Mouse (Mus musculus) hindbrain, embryonic 13.5 days (tissue): Measurements from ENCODE around the gene Adamtsl1. TPM values are rescaled to one million over a fixed set of nuclear protein-coding genes. Genes with fewer than 3 reads are reported as not detected.

Experiments
- ATAC-seq: fragments of 200-750 bp; cut with Nextera tagmentation; 2 replicates; pipeline ENCODE4 v1.8.0; 2017; ENCODE audit warnings: moderate TSS enrichment; ENCODE audit not compliant: low FRiP score
- H3K27ac ChIP-seq: fragments of 300-500 bp; sonication (generic); 2 replicates; pipeline ENCODE4 v1.5.1; 2015; ENCODE audit warnings: inconsistent platforms, mild to moderate bottlenecking, moderate library complexity
- H3K27me3 ChIP-seq: fragments of 300-500 bp; sonication (generic); 2 replicates; pipeline ENCODE4 v1.6.1; 2015; ENCODE audit warnings: mild to moderate bottlenecking, inconsistent platforms
- H3K36me3 ChIP-seq: fragments of 300-500 bp; sonication (generic); 2 replicates; pipeline ENCODE4 v1.6.1; 2015; ENCODE audit warnings: mild to moderate bottlenecking, inconsistent platforms
- H3K4me1 ChIP-seq: fragments of 300-500 bp; sonication (generic); replicated peaks from 2 replicates; pipeline ENCODE4 v1.6.1; 2015; ENCODE audit warnings: inconsistent platforms
- H3K4me2 ChIP-seq: fragments of 300-500 bp; sonication (generic); 2 replicates; pipeline ENCODE4 v1.6.1; 2015; ENCODE audit warnings: inconsistent platforms, mild to moderate bottlenecking, moderate library complexity
- H3K4me3 ChIP-seq: fragments of 300-500 bp; sonication (generic); 2 replicates; pipeline ENCODE4 v1.5.1; 2015; ENCODE audit warnings: mild to moderate bottlenecking, inconsistent platforms
- H3K9ac ChIP-seq: fragments of 300-500 bp; sonication (generic); 2 replicates; pipeline ENCODE4 v1.6.1; 2015; ENCODE audit warnings: mild to moderate bottlenecking, inconsistent platforms
- H3K9me3 ChIP-seq: fragments of 300-500 bp; sonication (generic); 2 replicates; pipeline ENCODE4 v1.6.1; 2016; ENCODE audit warnings: inconsistent platforms
- WGBS: fragments of 180-500 bp; shearing (Covaris S2); methylation state at CpG from one replicate; pipeline ENCODE4 v1.1.7; 2015; 5-methylcytosine and 5-hydroxymethylcytosine counted together
- polyA plus RNA-seq: library from polyadenylated mRNA; unstranded; fragments of >200 nt; fragmentation: Nextera tagmentation; extraction: Ambion mirVana; gene quantifications from 2 replicates; pipeline ENCODE4 v1.2.1, GENCODE M21; 2015

Adamtsl1 gene
- polyA plus RNA-seq, 1 experiment from 2014 or later: 11.6 TPM

DNA sequence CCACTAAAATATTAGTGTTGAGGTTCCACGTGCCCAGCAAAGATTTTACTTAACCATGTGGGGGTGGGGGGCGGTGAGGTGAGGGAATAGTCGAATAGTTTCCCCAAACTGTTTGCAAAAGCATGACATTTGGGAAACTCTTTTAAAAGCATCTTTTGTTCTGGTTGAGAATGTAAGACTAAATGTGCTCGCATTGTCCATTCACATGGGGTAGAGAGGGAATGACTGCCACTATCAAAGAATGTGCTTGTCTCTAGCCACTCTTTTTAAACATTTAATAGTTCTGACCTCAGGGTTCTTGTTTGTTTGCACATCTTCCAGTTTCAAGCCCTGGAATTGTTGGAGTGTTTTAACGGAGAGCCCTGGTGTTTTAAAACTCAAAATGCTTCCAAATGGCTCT lies 764.6 kb downstream of the Adamtsl1 start:
- H3K27ac ChIP-seq: no peak overlapping the region
- no peak overlapping the region for H3K9ac ChIP-seq
- H3K4me1 ChIP-seq: peaks cover 19% of the 10 kb centered on the region
- H3K36me3 ChIP-seq: no peaks in the 10 kb centered on the region
- no peak overlapping the region for H3K4me2 ChIP-seq
- H3K4me3 ChIP-seq: no peak overlapping the region
- WGBS: 30% methylated on average over 5 of the region's 5 CpGs
- ATAC-seq: no peak
- no peaks in the 10 kb centered on the region for H3K9me3 ChIP-seq
- peaks cover 6% of the 10 kb centered on the region; the same call in 1 of the 2 replicates for H3K27me3 ChIP-seq

DNA sequence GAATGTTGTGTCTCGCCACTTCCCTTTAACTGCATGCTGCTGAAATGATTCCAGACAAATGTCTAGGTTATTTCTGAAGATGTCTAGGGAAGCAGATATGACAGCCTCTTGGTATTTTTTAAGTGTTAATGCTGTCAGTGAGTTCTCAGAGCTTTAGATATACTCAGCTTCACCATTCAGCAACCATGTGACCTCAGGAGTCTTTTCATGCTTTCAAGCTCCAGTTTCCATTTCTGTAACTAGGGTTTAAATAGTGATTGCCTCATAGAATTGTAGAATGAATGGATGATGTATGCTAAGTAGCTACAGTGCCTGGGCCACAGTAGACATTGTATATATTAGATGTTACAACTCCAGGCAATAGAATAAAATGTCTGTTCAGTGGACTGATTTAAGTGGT lies 772.6 kb downstream of the Adamtsl1 start:
- ATAC-seq: no peak
- Histone ChIP-seq H3K27me3 (no peaks in the 10 kb centered on the region), H3K4me1 (no peaks in the 10 kb centered on the region), H3K27ac (no peak overlapping the region), H3K4me3 (no peak overlapping the region), H3K9me3 (no peaks in the 10 kb centered on the region), H3K9ac (no peak overlapping the region), H3K4me2 (no peak overlapping the region), H3K36me3 (no peaks in the 10 kb centered on the region)
- WGBS: 82% methylated on average over 1 of the region's 1 CpGs

DNA sequence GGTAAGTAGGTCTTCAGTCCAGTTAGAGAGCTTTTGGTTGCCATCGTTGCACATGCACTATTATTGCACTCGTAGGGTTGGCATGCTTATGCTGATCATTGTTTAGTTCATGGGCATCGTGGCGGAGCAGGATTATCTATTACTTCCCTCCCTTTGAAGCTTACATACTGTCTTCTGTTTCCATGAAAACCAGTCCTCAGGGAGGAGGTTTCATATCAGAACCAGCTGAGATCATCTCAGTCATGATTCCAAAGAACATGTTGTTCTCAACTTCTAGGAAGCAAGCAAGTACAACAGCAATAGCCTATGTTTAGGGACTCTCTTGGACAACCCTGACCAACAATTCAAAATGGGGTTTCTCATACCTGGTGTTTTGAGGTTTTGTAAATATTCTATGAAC lies 774.3 kb downstream of the Adamtsl1 start:
- no peak overlapping the region for H3K4me3 ChIP-seq
- H3K9ac ChIP-seq: no peak overlapping the region
- H3K27me3 ChIP-seq: no peaks in the 10 kb centered on the region
- H3K4me2 ChIP-seq: no peak overlapping the region
- no peaks in the 10 kb centered on the region for H3K4me1 ChIP-seq
- no peak overlapping the region for H3K27ac ChIP-seq
- no peaks in the 10 kb centered on the region for H3K36me3 ChIP-seq
- no peak for ATAC-seq
- 95% methylated on average over 4 of the region's 4 CpGs for WGBS
- H3K9me3 ChIP-seq: no peaks in the 10 kb centered on the region

DNA sequence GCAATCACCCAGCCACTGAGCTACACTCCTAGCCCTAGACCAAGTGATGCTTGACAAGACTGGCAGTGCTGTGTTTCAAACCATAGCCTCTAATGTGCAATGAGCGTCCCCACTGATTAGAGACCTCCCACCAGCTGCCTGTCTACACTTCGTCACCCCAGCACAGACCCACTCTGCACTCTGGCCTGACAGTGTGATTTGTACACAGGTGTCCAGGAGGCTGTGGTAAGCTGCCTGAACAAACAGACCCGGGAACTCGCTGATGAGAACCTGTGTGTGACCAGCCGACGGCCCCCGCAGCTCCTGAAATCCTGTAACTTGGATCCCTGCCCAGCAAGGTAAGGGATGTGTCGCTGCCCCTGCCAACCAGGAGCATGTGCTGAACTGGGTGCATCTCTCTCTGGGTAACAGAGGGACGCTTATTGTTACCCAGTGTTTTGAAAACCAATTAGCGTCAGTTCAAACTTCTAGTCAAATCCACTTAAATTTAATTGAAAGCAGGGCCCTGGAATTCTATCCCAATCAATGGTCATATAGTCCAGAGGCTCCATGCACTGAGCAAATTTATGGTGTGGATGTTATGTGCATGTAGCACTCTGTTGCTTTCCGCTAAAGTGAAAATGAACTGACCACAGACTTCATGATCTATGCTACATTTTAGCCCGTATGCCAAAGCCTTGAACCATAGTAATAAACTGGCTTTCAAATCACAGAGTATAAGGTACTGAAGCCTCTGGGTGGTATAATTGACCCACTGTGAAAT lies 775.7 kb downstream of the Adamtsl1 start:
- no peaks in the 10 kb centered on the region for H3K9me3 ChIP-seq
- H3K27me3 ChIP-seq: no peaks in the 10 kb centered on the region
- WGBS: 74% methylated on average over 12 of the region's 12 CpGs
- ATAC-seq: no peak
- no peak overlapping the region for H3K27ac ChIP-seq
- H3K36me3 ChIP-seq: no peaks in the 10 kb centered on the region
- no peak overlapping the region for H3K9ac ChIP-seq
- no peak overlapping the region for H3K4me3 ChIP-seq
- H3K4me1 ChIP-seq: no peaks in the 10 kb centered on the region
- no peak overlapping the region for H3K4me2 ChIP-seq

DNA sequence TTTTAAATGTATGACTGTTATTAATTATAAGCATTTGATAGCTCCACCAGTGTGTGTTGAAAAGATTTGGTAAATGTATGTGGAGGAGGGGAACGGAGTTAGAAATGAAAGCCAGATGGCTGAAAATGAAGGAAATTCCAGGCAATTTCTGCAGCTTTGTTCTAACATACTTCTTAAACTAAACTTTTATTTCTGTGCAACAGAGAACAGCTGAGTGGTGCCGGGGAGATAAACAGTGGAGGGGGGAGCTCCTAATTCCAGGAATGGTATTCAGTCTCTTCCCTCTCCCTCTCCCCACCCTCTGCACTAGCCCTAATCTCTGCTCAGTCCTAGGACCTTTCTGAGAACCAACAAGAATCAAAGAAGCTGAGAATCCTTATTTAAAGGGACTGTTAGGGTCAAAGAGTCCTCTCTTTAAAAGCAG lies 780.9 kb downstream of the Adamtsl1 start:
- WGBS: 66% methylated on average over 2 of the region's 2 CpGs
- H3K4me2 ChIP-seq: no peak overlapping the region
- H3K36me3 ChIP-seq: no peaks in the 10 kb centered on the region
- H3K9ac ChIP-seq: no peak overlapping the region
- ATAC-seq: no peak
- H3K4me1 ChIP-seq: no peaks in the 10 kb centered on the region
- H3K4me3 ChIP-seq: no peak overlapping the region
- no peaks in the 10 kb centered on the region for H3K27me3 ChIP-seq
- no peak overlapping the region for H3K27ac ChIP-seq
- H3K9me3 ChIP-seq: no peaks in the 10 kb centered on the region

DNA sequence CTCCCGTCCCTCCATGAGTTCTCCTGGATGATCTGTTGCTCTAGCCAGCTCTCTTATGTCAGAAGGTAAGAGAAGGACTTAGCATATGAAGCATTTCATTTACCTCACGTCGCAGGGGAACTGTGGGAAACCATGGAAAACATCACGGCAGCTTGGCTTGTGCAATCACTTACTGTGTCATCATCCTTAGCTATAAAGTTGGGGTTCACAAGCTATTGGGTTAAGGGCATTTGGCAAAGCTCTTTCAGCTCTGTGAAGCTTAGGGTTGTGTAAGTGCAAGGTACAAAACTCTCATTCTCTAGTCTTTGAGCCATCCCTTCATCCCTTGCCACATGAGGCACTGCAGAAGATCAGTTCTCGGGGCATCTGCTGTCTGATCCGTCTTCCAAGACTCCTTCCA lies 787.5 kb downstream of the Adamtsl1 start:
- no peaks in the 10 kb centered on the region for H3K4me1 ChIP-seq
- H3K4me3 ChIP-seq: no peak overlapping the region
- WGBS: 91% methylated on average over 6 of the region's 6 CpGs
- no peak overlapping the region for H3K9ac ChIP-seq
- H3K4me2 ChIP-seq: no peak overlapping the region
- no peaks in the 10 kb centered on the region for H3K9me3 ChIP-seq
- no peaks in the 10 kb centered on the region for H3K36me3 ChIP-seq
- H3K27ac ChIP-seq: no peak overlapping the region
- no peak for ATAC-seq
- no peaks in the 10 kb centered on the region for H3K27me3 ChIP-seq

DNA sequence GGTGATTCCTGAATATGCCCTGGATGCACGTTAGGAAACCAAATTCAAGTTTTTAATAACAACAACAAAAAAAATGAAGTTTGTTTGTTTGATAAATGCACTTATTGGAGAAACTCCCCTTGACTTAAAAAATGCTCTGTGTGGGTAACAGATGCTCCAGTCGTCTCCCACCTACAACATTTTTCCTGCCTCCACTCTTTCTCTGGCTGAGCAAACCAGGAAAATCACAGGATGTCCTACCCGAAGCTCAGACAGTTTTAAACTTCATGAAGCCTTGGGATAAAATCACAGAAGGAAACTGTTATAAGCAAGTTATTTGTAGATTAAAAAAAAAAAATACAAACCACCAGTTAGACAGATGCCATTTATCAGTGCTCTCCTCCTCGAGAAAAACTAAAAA lies 788.1 kb downstream of the Adamtsl1 start:
- no peak for ATAC-seq
- H3K4me1 ChIP-seq: no peaks in the 10 kb centered on the region
- 82% methylated on average over 4 of the region's 4 CpGs for WGBS
- no peak overlapping the region for H3K4me2 ChIP-seq
- no peaks in the 10 kb centered on the region for H3K9me3 ChIP-seq
- no peak overlapping the region for H3K4me3 ChIP-seq
- no peaks in the 10 kb centered on the region for H3K27me3 ChIP-seq
- H3K27ac ChIP-seq: no peak overlapping the region
- no peak overlapping the region for H3K9ac ChIP-seq
- no peaks in the 10 kb centered on the region for H3K36me3 ChIP-seq

DNA sequence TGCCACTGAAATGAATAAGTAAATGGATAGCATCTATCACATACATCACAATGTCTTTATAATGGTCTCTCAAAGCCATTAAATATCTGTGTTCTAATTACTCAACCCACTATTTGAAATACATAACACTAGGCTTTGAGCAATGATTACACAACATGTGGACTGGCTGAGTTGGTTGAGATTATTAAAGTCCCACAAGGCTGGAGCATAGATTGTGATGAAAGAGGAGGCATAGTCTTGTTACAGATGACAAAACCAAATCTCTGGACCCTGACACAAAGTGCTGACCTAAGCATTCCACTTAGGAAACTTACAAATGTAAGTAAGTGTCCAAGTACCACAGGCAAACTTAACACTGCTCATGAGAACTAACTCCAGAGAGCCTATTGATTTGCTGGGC lies 792.8 kb downstream of the Adamtsl1 start:
- no peak overlapping the region for H3K4me3 ChIP-seq
- ATAC-seq: no peak
- H3K27ac ChIP-seq: no peak overlapping the region
- H3K9me3 ChIP-seq: no peaks in the 10 kb centered on the region
- no peak overlapping the region for H3K9ac ChIP-seq
- H3K27me3 ChIP-seq: no peaks in the 10 kb centered on the region
- H3K36me3 ChIP-seq: no peaks in the 10 kb centered on the region
- H3K4me2 ChIP-seq: no peak overlapping the region
- H3K4me1 ChIP-seq: no peaks in the 10 kb centered on the region

DNA sequence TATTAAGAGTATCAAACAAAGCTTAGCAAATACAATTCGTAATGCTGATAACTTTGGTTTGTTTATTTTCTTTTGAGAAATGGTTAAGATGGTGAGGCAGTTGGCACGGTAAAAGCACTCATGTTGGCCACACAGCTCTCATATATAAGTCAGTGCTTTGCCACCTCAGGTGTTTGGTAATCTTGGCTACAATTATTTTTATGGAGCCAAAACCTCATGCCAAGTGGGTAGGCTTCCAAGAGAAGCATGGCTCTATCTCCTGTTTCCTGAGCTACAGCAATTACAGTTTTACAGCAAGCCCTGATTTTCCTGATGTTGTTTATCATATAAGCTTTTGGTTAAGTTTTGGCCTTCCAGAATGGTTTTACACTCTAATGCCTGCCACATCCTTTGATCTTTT lies 795.2 kb downstream of the Adamtsl1 start:
- Histone ChIP-seq H3K9ac (no peak overlapping the region), H3K4me3 (no peak overlapping the region), H3K27me3 (no peaks in the 10 kb centered on the region), H3K27ac (no peak overlapping the region), H3K9me3 (no peaks in the 10 kb centered on the region), H3K36me3 (no peaks in the 10 kb centered on the region), H3K4me2 (no peak overlapping the region), H3K4me1 (no peaks in the 10 kb centered on the region; the same call in 1 of the 2 replicates)
- 87% methylated on average over 2 of the region's 2 CpGs for WGBS
- ATAC-seq: no peak

DNA sequence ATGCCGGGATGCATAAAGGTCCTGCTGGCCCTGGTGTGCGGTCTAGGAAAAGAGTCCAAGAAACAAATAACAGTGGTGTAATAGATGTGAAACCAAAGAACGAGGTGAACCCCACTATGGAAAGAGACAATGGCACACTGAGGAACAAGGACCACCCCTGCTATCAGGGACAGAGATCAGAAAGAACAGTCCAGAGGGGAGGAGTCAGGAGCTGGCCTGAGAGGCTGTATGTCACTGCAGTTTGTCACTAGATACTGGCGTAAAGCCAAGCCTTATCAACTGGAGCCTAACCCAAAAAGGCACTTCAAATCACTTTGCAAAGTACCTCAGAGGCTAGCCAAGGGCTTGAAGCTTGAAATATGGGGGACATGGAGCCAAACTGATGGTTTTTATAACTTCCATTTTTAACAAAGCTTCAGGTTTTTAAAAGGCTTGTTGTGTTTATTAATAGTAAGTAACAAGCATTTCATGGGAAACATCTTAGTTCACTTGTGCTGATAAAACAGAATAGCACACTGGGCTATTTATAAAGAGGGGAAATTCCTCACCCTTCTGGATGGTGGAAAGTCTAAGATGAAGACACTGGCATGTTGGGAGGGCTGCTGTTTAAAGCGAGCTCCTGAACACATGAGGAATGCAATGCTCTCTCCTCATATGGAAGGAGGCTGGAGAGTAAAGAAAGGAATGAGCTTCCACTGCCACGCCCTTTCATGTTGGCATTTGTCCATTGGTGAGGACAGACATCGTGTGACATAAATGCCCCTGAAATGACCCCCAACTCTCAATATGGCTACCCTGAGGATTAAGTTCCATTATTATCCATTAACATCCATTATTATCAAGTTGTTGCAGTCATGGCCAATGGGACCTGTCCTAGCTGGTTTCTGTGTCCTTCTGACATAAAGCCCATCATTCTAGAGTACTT lies 797.1 kb downstream of the Adamtsl1 start:
- Histone ChIP-seq H3K4me3 (no peak overlapping the region), H3K4me2 (no peak overlapping the region), H3K27ac (no peak overlapping the region), H3K27me3 (no peaks in the 10 kb centered on the region), H3K9me3 (no peaks in the 10 kb centered on the region), H3K36me3 (no peaks in the 10 kb centered on the region), H3K4me1 (no peaks in the 10 kb centered on the region; the same call in 1 of the 2 replicates), H3K9ac (no peak overlapping the region)
- 70% methylated on average over 7 of the region's 7 CpGs for WGBS
- no peak for ATAC-seq

DNA sequence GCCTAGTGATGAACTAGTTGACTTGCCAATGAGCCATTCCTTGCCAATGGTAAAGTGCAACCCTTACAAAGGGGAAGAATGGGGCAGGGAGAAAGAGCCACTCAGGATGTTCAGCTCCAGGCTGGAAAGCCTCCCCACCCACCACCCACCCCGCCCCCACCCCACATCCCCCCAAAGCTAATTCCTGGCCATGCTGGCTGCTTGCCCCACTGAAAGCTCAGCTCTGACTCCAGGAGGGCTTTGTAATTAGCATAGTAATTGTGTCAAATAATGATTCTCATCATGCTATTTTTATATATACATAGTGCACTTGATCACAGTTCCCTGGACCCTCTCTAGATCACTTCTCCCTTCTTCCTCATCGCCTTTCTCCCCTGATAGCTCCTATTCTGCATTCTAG lies 798.4 kb downstream of the Adamtsl1 start:
- H3K9ac ChIP-seq: no peak overlapping the region
- H3K27me3 ChIP-seq: no peaks in the 10 kb centered on the region
- no peaks in the 10 kb centered on the region for H3K9me3 ChIP-seq
- ATAC-seq: no peak
- no peaks in the 10 kb centered on the region for H3K36me3 ChIP-seq
- 82% methylated on average over 2 of the region's 2 CpGs for WGBS
- H3K27ac ChIP-seq: no peak overlapping the region
- H3K4me1 ChIP-seq: no peaks in the 10 kb centered on the region; the same call in 1 of the 2 replicates
- H3K4me2 ChIP-seq: no peak overlapping the region
- no peak overlapping the region for H3K4me3 ChIP-seq

DNA sequence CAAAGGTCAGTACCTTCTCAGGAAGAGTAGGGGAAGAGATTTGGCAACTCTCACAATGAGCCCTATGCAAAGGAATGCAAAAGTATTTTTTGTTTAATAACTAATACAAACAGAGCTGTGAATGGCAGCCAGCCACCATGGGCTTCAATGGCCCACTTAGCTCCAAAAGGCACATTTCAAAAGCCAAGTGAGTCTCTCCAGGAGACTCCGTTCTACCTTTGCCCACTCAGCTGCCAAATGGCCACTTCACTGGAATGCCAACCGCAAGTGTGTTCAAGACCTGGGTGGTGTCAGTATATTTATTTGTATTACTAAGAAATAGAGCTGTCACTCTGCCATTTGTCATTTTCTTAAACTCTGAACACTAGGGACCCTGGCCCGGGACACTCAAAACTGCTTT lies 800.5 kb downstream of the Adamtsl1 start:
- Histone ChIP-seq H3K4me3 (no peak overlapping the region), H3K4me1 (no peaks in the 10 kb centered on the region; the same call in 1 of the 2 replicates), H3K9ac (no peak overlapping the region), H3K27me3 (no peaks in the 10 kb centered on the region), H3K4me2 (no peak overlapping the region), H3K9me3 (no peaks in the 10 kb centered on the region), H3K36me3 (no peaks in the 10 kb centered on the region), H3K27ac (no peak overlapping the region)
- 70% methylated on average over 3 of the region's 3 CpGs for WGBS
- ATAC-seq: no peak
